Mouse (Mus musculus): ENCODE measurements around the gene Gphb5. TPM values are rescaled to one million over a fixed set of nuclear protein-coding genes. Genes with fewer than 3 reads are reported as not detected.

Gene Gphb5
- 0.08 TPM in 1 of 2 replicates, not detected in the other for polyA plus RNA-seq (2012; rRNA removed)

DNA sequence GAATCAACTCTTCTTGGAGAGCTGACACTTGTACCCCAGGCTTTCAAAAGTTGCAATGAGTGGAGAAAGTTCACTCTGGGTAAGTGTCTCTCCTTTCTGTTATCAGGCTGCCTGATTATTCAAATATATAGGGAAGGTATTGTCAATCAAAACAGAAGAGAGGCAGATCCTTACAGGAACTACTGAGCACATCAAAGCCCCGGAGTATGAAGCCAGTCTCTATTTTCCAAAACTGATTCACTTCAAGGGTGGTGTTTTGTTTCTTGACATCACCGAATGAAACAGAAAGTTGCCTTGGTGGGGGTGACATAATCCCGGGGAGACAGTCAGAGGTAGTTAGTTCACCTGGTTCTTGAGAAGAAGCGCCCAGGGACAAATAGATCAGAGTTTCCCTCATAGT, at the start of gene Gphb5:
Gene Gphb5 (minus strand): TSS at position 101 of the 400 bp plus-strand sequence.

Other genes starting within 250 kb of the Gphb5 start
- gene Kcnh5, start 239.4 kb downstream of the Gphb5 start, polyA plus RNA-seq (2012; rRNA removed): 0.05 and 0.29 TPM in 2 replicates
- 104 and 125 TPM in 2 replicates for gene Rhoj, start 108.5 kb downstream of the Gphb5 start, polyA plus RNA-seq (2012; rRNA removed)
- 21.8 and 34.5 TPM in 2 replicates for gene Ppp2r5e, start 179.5 kb upstream of the Gphb5 start, polyA plus RNA-seq (2012; rRNA removed)

Data from ovary, adult 2 months (tissue).